Mouse (Mus musculus): ENCODE measurements around the gene Fbf1. TPM values are rescaled to one million over a fixed set of nuclear protein-coding genes. Genes with fewer than 3 reads are reported as not detected.
A peak's percentile ranks its signal among the peaks of the same experiment; 100 is the strongest.

Gene Fbf1
- polyA plus RNA-seq, 1 experiment from 2014 or later, result 37.3 TPM

GRCm38 (mm10) chr11:116194619-116195018, 26.7 kb upstream of the Fbf1 start:
- Histone ChIP-seq H3K4me2 (ENCODE audit: low read depth, low read length) (no peak overlapping the region), H3K36me3 (ENCODE audit: control insufficient read depth, insufficient read depth, low read length) (no peaks in the 10 kb centered on the region), H3K9ac (ENCODE audit: low read length) (no peak overlapping the region), H3K27me3 (ENCODE audit: control insufficient read depth, insufficient read depth, low read depth, low read length) (no peaks in the 10 kb centered on the region), H3K27ac (ENCODE audit: low read length) (no peak overlapping the region), H3K9me3 (ENCODE audit: control insufficient read depth, low read length) (no peaks in the 10 kb centered on the region), H3K4me3 (ENCODE audit: low read length) (no peak overlapping the region), H3K4me1 (replicated peaks; ENCODE audit: control insufficient read depth, insufficient read depth, low read length) (peaks cover 8% of the 10 kb centered on the region)
- ATAC-seq (ENCODE audit: low read depth), result no peak
- WGBS, result 95% methylated on average over 8 of the region's 8 CpGs

- Histone ChIP-seq H3K4me1 (replicated peaks; ENCODE audit: control insufficient read depth, insufficient read depth, low read length) (no peaks in the 10 kb centered on the region), H3K9ac (ENCODE audit: low read length) (no peak overlapping the region), H3K27me3 (ENCODE audit: control insufficient read depth, insufficient read depth, low read depth, low read length) (no peaks in the 10 kb centered on the region), H3K9me3 (ENCODE audit: control insufficient read depth, low read length) (no peaks in the 10 kb centered on the region), H3K4me2 (ENCODE audit: low read depth, low read length) (no peak overlapping the region), H3K27ac (ENCODE audit: low read length) (no peak overlapping the region), H3K4me3 (ENCODE audit: low read length) (no peak overlapping the region), H3K36me3 (ENCODE audit: control insufficient read depth, insufficient read depth, low read length) (peaks cover 10% of the 10 kb centered on the region)
- no peak for ATAC-seq (ENCODE audit: low read depth)
- 55% methylated on average over 11 of the region's 11 CpGs for WGBS
Measured at GRCm38 (mm10) chr11:116187226-116187930, 19.4 kb upstream of the Fbf1 start.

- Histone ChIP-seq H3K27me3 (ENCODE audit: control insufficient read depth, insufficient read depth, low read depth, low read length) (no peaks in the 10 kb centered on the region), H3K36me3 (ENCODE audit: control insufficient read depth, insufficient read depth, low read length) (peaks cover 12% of the 10 kb centered on the region), H3K4me3 (ENCODE audit: low read length) (no peak overlapping the region), H3K9me3 (ENCODE audit: control insufficient read depth, low read length) (no peaks in the 10 kb centered on the region), H3K27ac (ENCODE audit: low read length) (no peak overlapping the region), H3K4me2 (ENCODE audit: low read depth, low read length) (no peak overlapping the region), H3K9ac (ENCODE audit: low read length) (no peak overlapping the region), H3K4me1 (replicated peaks; ENCODE audit: control insufficient read depth, insufficient read depth, low read length) (no peaks in the 10 kb centered on the region)
- 81% methylated on average over 11 of the region's 11 CpGs for WGBS
- ATAC-seq (ENCODE audit: low read depth), result peak; percentile 43; the same call in 1 of the 2 replicates
Measured at GRCm38 (mm10) chr11:116186360-116186759, 18.4 kb upstream of the Fbf1 start.

GRCm38 (mm10) chr11:116185836-116186235, 17.9 kb upstream of the Fbf1 start:
- 82% methylated on average over 3 of the region's 3 CpGs for WGBS
- Histone ChIP-seq H3K4me2 (ENCODE audit: low read depth, low read length) (no peak overlapping the region), H3K9ac (ENCODE audit: low read length) (no peak overlapping the region), H3K9me3 (ENCODE audit: control insufficient read depth, low read length) (no peaks in the 10 kb centered on the region), H3K27me3 (ENCODE audit: control insufficient read depth, insufficient read depth, low read depth, low read length) (no peaks in the 10 kb centered on the region), H3K27ac (ENCODE audit: low read length) (no peak overlapping the region), H3K4me3 (ENCODE audit: low read length) (no peak overlapping the region), H3K4me1 (replicated peaks; ENCODE audit: control insufficient read depth, insufficient read depth, low read length) (no peaks in the 10 kb centered on the region), H3K36me3 (ENCODE audit: control insufficient read depth, insufficient read depth, low read length) (peaks cover 12% of the 10 kb centered on the region)
- ATAC-seq (ENCODE audit: low read depth), result no peak

GRCm38 (mm10) chr11:116178411-116179121, 10.6 kb upstream of the Fbf1 start:
- H3K9ac ChIP-seq (ENCODE audit: low read length), result no peak overlapping the region
- H3K27ac ChIP-seq (ENCODE audit: low read length), result no peak overlapping the region
- H3K4me3 ChIP-seq (ENCODE audit: low read length), result no peak overlapping the region
- no peak overlapping the region for H3K4me2 ChIP-seq (ENCODE audit: low read depth, low read length)
- no peaks in the 10 kb centered on the region for H3K4me1 ChIP-seq (replicated peaks; ENCODE audit: control insufficient read depth, insufficient read depth, low read length)
- peaks cover 30% of the 10 kb centered on the region for H3K36me3 ChIP-seq (ENCODE audit: control insufficient read depth, insufficient read depth, low read length)
- 83% methylated on average over 20 of the region's 20 CpGs for WGBS
- no peaks in the 10 kb centered on the region for H3K9me3 ChIP-seq (ENCODE audit: control insufficient read depth, low read length)
- H3K27me3 ChIP-seq (ENCODE audit: control insufficient read depth, insufficient read depth, low read depth, low read length), result no peaks in the 10 kb centered on the region
- ATAC-seq (ENCODE audit: low read depth), result peak; percentile 60; the same call in 1 of the 2 replicates

- Histone ChIP-seq H3K27ac (ENCODE audit: low read length) (no peak overlapping the region), H3K4me2 (ENCODE audit: low read depth, low read length) (no peak overlapping the region), H3K9ac (ENCODE audit: low read length) (no peak overlapping the region), H3K4me1 (replicated peaks; ENCODE audit: control insufficient read depth, insufficient read depth, low read length) (no peaks in the 10 kb centered on the region), H3K36me3 (ENCODE audit: control insufficient read depth, insufficient read depth, low read length) (peaks cover 33% of the 10 kb centered on the region), H3K27me3 (ENCODE audit: control insufficient read depth, insufficient read depth, low read depth, low read length) (no peaks in the 10 kb centered on the region), H3K9me3 (ENCODE audit: control insufficient read depth, low read length) (no peaks in the 10 kb centered on the region), H3K4me3 (ENCODE audit: low read length) (no peak overlapping the region)
- no peak for ATAC-seq (ENCODE audit: low read depth)
- WGBS, result 78% methylated on average over 7 of the region's 7 CpGs
Measured at GRCm38 (mm10) chr11:116176010-116176409, 8.0 kb upstream of the Fbf1 start.

- Histone ChIP-seq H3K27me3 (ENCODE audit: control insufficient read depth, insufficient read depth, low read depth, low read length) (no peaks in the 10 kb centered on the region), H3K4me3 (ENCODE audit: low read length) (no peak overlapping the region), H3K4me1 (replicated peaks; ENCODE audit: control insufficient read depth, insufficient read depth, low read length) (no peaks in the 10 kb centered on the region), H3K27ac (ENCODE audit: low read length) (no peak overlapping the region), H3K36me3 (ENCODE audit: control insufficient read depth, insufficient read depth, low read length) (peaks cover 28% of the 10 kb centered on the region), H3K9ac (ENCODE audit: low read length) (no peak overlapping the region), H3K9me3 (ENCODE audit: control insufficient read depth, low read length) (no peaks in the 10 kb centered on the region), H3K4me2 (ENCODE audit: low read depth, low read length) (no peak overlapping the region)
- no peak for ATAC-seq (ENCODE audit: low read depth)
- WGBS, result 88% methylated on average over 22 of the region's 22 CpGs
Measured at GRCm38 (mm10) chr11:116174775-116175448, 6.9 kb upstream of the Fbf1 start.

- ATAC-seq (ENCODE audit: low read depth), result no peak
- Histone ChIP-seq H3K27ac (ENCODE audit: low read length) (no peak overlapping the region), H3K9me3 (ENCODE audit: control insufficient read depth, low read length) (no peaks in the 10 kb centered on the region), H3K36me3 (ENCODE audit: control insufficient read depth, insufficient read depth, low read length) (peaks cover 24% of the 10 kb centered on the region), H3K27me3 (ENCODE audit: control insufficient read depth, insufficient read depth, low read depth, low read length) (no peaks in the 10 kb centered on the region), H3K9ac (ENCODE audit: low read length) (no peak overlapping the region), H3K4me2 (ENCODE audit: low read depth, low read length) (no peak overlapping the region), H3K4me3 (ENCODE audit: low read length) (no peak overlapping the region), H3K4me1 (replicated peaks; ENCODE audit: control insufficient read depth, insufficient read depth, low read length) (peaks cover 3% of the 10 kb centered on the region)
- WGBS, result 87% methylated on average over 2 of the region's 2 CpGs
Measured at GRCm38 (mm10) chr11:116171959-116172358, 4.0 kb upstream of the Fbf1 start.

Measured in lung, embryonic 16.5 days (tissue).